Mouse (Mus musculus) retina, embryonic 14.5 days (tissue): ENCODE data around the gene Dlst.
A peak's percentile ranks its signal among the peaks of the same experiment; 100 is the strongest.

ENCODE experiments used
- DNase-seq: peaks from one replicate; pipeline ENCODE4 v3.0.0-alpha.2; 2015; ENCODE audit warnings: low spot score

The Dlst gene

DNA sequence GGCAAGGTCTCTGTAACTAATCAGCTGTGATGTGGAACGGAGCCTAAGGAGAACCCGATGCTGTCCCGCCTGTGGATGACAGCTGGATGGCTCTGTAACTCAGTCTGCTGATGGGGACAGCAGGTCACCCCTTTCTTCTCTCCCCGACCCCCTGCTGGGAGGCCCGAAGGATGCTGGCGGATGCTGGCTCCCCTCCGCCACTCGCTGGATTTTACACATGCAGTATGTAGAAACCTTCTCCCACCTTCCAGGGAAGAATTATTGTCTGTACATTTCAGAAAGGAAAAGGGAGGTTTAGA, 71.7 kb downstream of the Dlst start:
- DNase-seq: peak; percentile 66

DNA sequence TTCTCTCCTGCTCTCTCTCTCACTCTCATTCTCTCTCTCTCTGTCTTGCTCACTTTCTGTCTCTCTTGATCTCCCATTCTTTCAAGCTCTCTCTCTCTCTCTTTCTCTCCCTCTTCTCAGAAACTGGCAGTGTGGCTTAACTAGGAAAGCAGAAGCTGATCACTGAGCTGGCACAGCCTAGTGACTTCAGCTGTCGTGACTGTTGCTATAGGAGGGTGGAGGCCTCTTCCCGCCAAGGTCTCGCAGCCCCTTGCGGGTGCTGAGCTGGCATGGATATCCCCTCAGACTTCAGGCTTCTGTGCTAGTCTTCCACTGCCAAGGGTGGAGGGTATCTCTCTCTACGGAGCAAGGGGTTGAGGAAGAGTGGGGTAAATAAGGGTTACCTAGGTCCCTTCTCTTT, 72.3 kb downstream of the Dlst start:
- DNase-seq: no peak

DNA sequence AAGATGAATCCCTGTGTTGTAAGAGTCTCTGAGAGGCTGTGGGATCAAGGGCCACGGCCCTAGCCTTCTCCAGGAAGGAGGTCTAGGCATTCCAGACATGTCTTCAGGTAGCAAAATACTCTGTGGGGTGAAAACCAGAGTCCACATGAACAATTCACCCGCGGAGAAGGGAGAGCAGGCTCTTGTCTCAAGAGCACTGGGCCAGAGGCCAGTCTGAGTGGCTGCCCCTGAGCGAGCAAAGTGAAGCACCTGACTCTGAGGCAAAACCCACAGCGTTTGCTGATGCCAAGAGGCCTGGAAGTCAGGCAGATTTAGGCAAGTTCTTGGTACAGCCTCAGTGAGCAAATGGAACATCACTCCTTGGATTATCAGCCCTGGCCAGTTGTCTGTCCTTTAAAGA, 73.5 kb downstream of the Dlst start:
- DNase-seq: no peak
